Mouse (Mus musculus) retina, embryonic 14.5 days (tissue): ENCODE measurements around the gene Slc35b2.

Source experiments
- DNase-seq: peaks from one replicate; pipeline ENCODE4 v3.0.0-alpha.2; 2015; ENCODE audit warnings: low spot score

Slc35b2 gene

GRCm38 (mm10) chr17:45564531-45565084 is 934 bp downstream of the Slc35b2 start:
- peak; percentile 32 for DNase-seq

- DNase-seq, result no peak
Measured at GRCm38 (mm10) chr17:45565103-45565502, 1.4 kb downstream of the Slc35b2 start.

- no peak for DNase-seq
Measured at GRCm38 (mm10) chr17:45566031-45566359, 2.3 kb downstream of the Slc35b2 start.

GRCm38 (mm10) chr17:45566360-45567161 is 2.9 kb downstream of the Slc35b2 start:
- no peak for DNase-seq

GRCm38 (mm10) chr17:45567162-45567601 is 3.5 kb downstream of the Slc35b2 start:
- DNase-seq, result no peak

GRCm38 (mm10) chr17:45568990-45569389 is 5.3 kb downstream of the Slc35b2 start:
- DNase-seq, result no peak

- no peak for DNase-seq
Measured at GRCm38 (mm10) chr17:45569999-45570398, 6.3 kb downstream of the Slc35b2 start.

- DNase-seq, result peak; percentile 83
Measured at GRCm38 (mm10) chr17:45572103-45573086, 8.7 kb downstream of the Slc35b2 start.

GRCm38 (mm10) chr17:45573087-45573779 is 9.6 kb downstream of the Slc35b2 start, which contains the start of gene Hsp90ab1:
Hsp90ab1 (minus strand) TSS chr17:45573271.
- DNase-seq, result peak; percentile 98

GRCm38 (mm10) chr17:45573780-45574123 is 10.1 kb downstream of the Slc35b2 start:
- DNase-seq, result peak; percentile 95

- peak; percentile 67 for DNase-seq
Measured at GRCm38 (mm10) chr17:45574129-45574761, 10.6 kb downstream of the Slc35b2 start.

GRCm38 (mm10) chr17:45575123-45575897 is 11.6 kb downstream of the Slc35b2 start:
- DNase-seq, result no peak

- DNase-seq, result no peak
Measured at GRCm38 (mm10) chr17:45578242-45578641, 14.6 kb downstream of the Slc35b2 start.

GRCm38 (mm10) chr17:45578843-45579242 is 15.2 kb downstream of the Slc35b2 start:
- no peak for DNase-seq

GRCm38 (mm10) chr17:45579554-45579953 is 15.9 kb downstream of the Slc35b2 start:
- no peak for DNase-seq

GRCm38 (mm10) chr17:45580958-45581477 is 17.3 kb downstream of the Slc35b2 start:
- DNase-seq, result no peak

- peak; percentile 92 for DNase-seq
Measured at GRCm38 (mm10) chr17:45581567-45581983, 17.9 kb downstream of the Slc35b2 start.

- DNase-seq, result no peak
Measured at GRCm38 (mm10) chr17:45582188-45582587, 18.5 kb downstream of the Slc35b2 start.

GRCm38 (mm10) chr17:45582715-45583355 is 19.2 kb downstream of the Slc35b2 start:
- DNase-seq, result no peak
